Mouse (Mus musculus) megakaryocyte, embryonic 14.5 days (primary cell): ENCODE results near the gene Ahnak.

Experiments used
- FLI1 ChIP-seq: IDR thresholded peaks from 2 replicates; pipeline ENCODE4 v1.6.1; 2012; ENCODE audit warnings: low read length, inconsistent platforms, mixed read lengths
- GATA1 ChIP-seq: IDR thresholded peaks from 3 replicates; pipeline ENCODE4 v1.6.1; 2012; ENCODE audit warnings: mixed read lengths, low read length, inconsistent platforms, borderline replicate concordance

- no peak for TF ChIP-seq GATA1
- no peak for TF ChIP-seq FLI1
These were observed 133.3 kb downstream of the Ahnak start for GRCm38 (mm10) chr19:9122390-9122789.
